In the genomic region with DNA sequence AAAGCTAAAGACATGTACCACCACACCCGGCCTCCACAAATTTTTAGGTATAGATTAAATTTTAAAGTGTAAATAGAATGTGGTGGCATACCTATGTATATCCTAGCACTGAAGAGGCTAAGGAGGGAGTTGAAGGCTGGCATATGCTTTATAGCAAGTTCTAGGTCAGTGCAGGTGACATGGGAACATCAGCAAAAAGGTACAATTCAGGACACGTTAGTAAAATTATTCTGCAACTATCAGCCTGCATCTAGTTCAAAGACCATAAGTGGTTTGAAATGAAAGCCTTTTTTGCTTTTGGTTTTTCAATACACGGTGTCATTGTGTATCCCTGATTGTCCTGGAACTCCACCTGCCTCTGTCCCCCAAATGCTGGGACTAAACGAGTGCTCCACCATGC, we compare ENCODE assay signal across 10 mouse cellular contexts. TPM values are rescaled to one million over a fixed set of nuclear protein-coding genes. Genes with fewer than 3 reads are reported as not detected.
DNase-seq lines count a peak whose midpoint lies in the region; ATAC-seq and TF ChIP-seq lines count a peak whose summit lies in the region.
"Had no signal": no experiment of that assay in that cellular context is flagged by ENCODE, and none has a peak within 500 bp of the region (broad histone marks: within the 10 kb centered on the region; RNA-seq: fewer than 3 reads in every experiment).

No protein-coding gene starts in this region.

- no peak overlapping the region for H3K9ac ChIP-seq in stomach, embryonic 14.5 days (replicated peaks; ENCODE audit: low read depth, low read length)
- no peak overlapping the region for H3K9ac ChIP-seq in stomach, postnatal 0 days (ENCODE audit: low read length)
- no peak overlapping the region; the same call in 1 of the 2 replicates for H3K9ac ChIP-seq in forebrain, embryonic 16.5 days (replicated peaks; ENCODE audit: low read depth, low read length)
- H3K9ac ChIP-seq in limb, embryonic 14.5 days (ENCODE audit: low read depth, low read length, severe bottlenecking), result no peak overlapping the region
- no peak overlapping the region for H3K9ac ChIP-seq in stomach, embryonic 15.5 days

- no peak for TF ChIP-seq EP300 in stomach, postnatal 0 days (optimal IDR thresholded peaks at IDR 0.05)

- no peak for DNase-seq in stomach, postnatal 0 days (ENCODE audit: low spot score)
- DNase-seq in limb, embryonic 14.5 days (ENCODE audit: low spot score), result no peak
- DNase-seq in left cerebral cortex, postnatal 14 days (ENCODE audit: low spot score in 2 of 2), result no peak
- no peak for DNase-seq in left cerebral cortex, postnatal 25 days (ENCODE audit: low spot score in 2 of 2)
- DNase-seq in embryo, embryonic 10 days (ENCODE audit: low spot score), result no peak
- DNase-seq: kidney, postnatal 14 days; lung, postnatal 14 days had no signal

- H3K27me3 ChIP-seq in stomach, embryonic 14.5 days (ENCODE audit: control insufficient read depth, insufficient read depth, low read length), result no peaks in the 10 kb centered on the region
- no peaks in the 10 kb centered on the region for H3K27me3 ChIP-seq in stomach, postnatal 0 days (ENCODE audit: control insufficient read depth, insufficient read depth, low read length)
- no peaks in the 10 kb centered on the region for H3K27me3 ChIP-seq in forebrain, embryonic 16.5 days (replicated peaks; ENCODE audit: control insufficient read depth, insufficient read depth, low read length)
- H3K27me3 ChIP-seq in limb, embryonic 14.5 days (ENCODE audit: control insufficient read depth, insufficient read depth, low read length), result no peaks in the 10 kb centered on the region
- H3K27me3 ChIP-seq in stomach, embryonic 15.5 days (replicated peaks), result no peaks in the 10 kb centered on the region

- H3K27ac ChIP-seq in stomach, embryonic 14.5 days (ENCODE audit: low read length), result peak overlapping the region; percentile 22; the same call in 1 of the 2 replicates
- no peak overlapping the region for H3K27ac ChIP-seq in stomach, postnatal 0 days (replicated peaks)
- peak overlapping the region; percentile 56; the same call in 1 of the 2 replicates for H3K27ac ChIP-seq in forebrain, embryonic 16.5 days (ENCODE audit: low read length)
- no peak overlapping the region; the same call in 1 of the 2 replicates for H3K27ac ChIP-seq in limb, embryonic 14.5 days (replicated peaks; ENCODE audit: low read depth, low read length)
- no peak overlapping the region for H3K27ac ChIP-seq in stomach, embryonic 15.5 days

- no peak for TF ChIP-seq POLR2A in limb, embryonic 14.5 days (IDR thresholded peaks at IDR 0.05; ENCODE audit: borderline replicate concordance, extremely low read depth, insufficient read depth, insufficient read length)

- H3K9me3 ChIP-seq in stomach, embryonic 14.5 days (ENCODE audit: control insufficient read depth, low read depth, low read length), result no peaks in the 10 kb centered on the region
- no peaks in the 10 kb centered on the region for H3K9me3 ChIP-seq in stomach, postnatal 0 days (ENCODE audit: control insufficient read depth, low read length)
- H3K9me3 ChIP-seq in forebrain, embryonic 16.5 days (ENCODE audit: control insufficient read depth, low read length), result no peaks in the 10 kb centered on the region
- no peaks in the 10 kb centered on the region for H3K9me3 ChIP-seq in limb, embryonic 14.5 days (ENCODE audit: control insufficient read depth, low read length)
- H3K9me3 ChIP-seq in stomach, embryonic 15.5 days, result no peaks in the 10 kb centered on the region

- peaks cover 33% of the 10 kb centered on the region for H3K36me3 ChIP-seq in stomach, embryonic 14.5 days (ENCODE audit: control insufficient read depth, insufficient read depth, low read length)
- peaks cover 4% of the 10 kb centered on the region for H3K36me3 ChIP-seq in stomach, postnatal 0 days (ENCODE audit: control insufficient read depth, insufficient read depth, low read length)
- H3K36me3 ChIP-seq in forebrain, embryonic 16.5 days (ENCODE audit: control insufficient read depth, insufficient read depth), result peaks cover 17% of the 10 kb centered on the region
- H3K36me3 ChIP-seq in limb, embryonic 14.5 days (ENCODE audit: control insufficient read depth, insufficient read depth, low read length), result peaks cover 34% of the 10 kb centered on the region
- peaks cover 21% of the 10 kb centered on the region for H3K36me3 ChIP-seq in stomach, embryonic 15.5 days

- intact Hi-C loops in left cerebral cortex, postnatal 14 days (cut with DNase I), result no loop called here
- intact Hi-C loops in left cerebral cortex, postnatal 25 days (cut with DNase I), result no loop called here

- ATAC-seq in stomach, embryonic 14.5 days (ENCODE audit: insufficient number of reproducible peaks, insufficient read depth, low FRiP score, low read depth), result no peak
- no peak for ATAC-seq in stomach, postnatal 0 days (ENCODE audit: low FRiP score, low TSS enrichment)
- ATAC-seq in forebrain, embryonic 16.5 days, result no peak
- no peak for ATAC-seq in limb, embryonic 14.5 days (ENCODE audit: low FRiP score, low read depth)
- ATAC-seq in stomach, embryonic 15.5 days (ENCODE audit: insufficient read depth, low FRiP score, low read depth), result no peak

- TF ChIP-seq CTCF in stomach, postnatal 0 days (IDR thresholded peaks at IDR 0.05; ENCODE audit: low read depth), result no peak

- 45% methylated on average over 4 of the region's 4 CpGs for WGBS in stomach, embryonic 14.5 days
- 43% methylated on average over 4 of the region's 4 CpGs for WGBS in stomach, postnatal 0 days
- WGBS in forebrain, embryonic 16.5 days, result 43% methylated on average over 4 of the region's 4 CpGs
- WGBS in limb, embryonic 14.5 days, result 59% methylated on average over 4 of the region's 4 CpGs
- 40% methylated on average over 4 of the region's 4 CpGs for WGBS in stomach, embryonic 15.5 days

- H3K4me3 ChIP-seq in stomach, embryonic 14.5 days (ENCODE audit: low read depth, low read length), result peak overlapping the region; percentile 86; the same call in 1 of the 2 replicates
- no peak overlapping the region for H3K4me3 ChIP-seq in stomach, postnatal 0 days (ENCODE audit: low read depth, low read length)
- H3K4me3 ChIP-seq in forebrain, embryonic 16.5 days (replicated peaks; ENCODE audit: low read length), result 0 out of 2 replicates have a peak overlapping the region, but pooled peaks have one; percentile 3
- no peak overlapping the region for H3K4me3 ChIP-seq in limb, embryonic 14.5 days (replicated peaks; ENCODE audit: low read length)
- H3K4me3 ChIP-seq in stomach, embryonic 15.5 days (replicated peaks), result no peak overlapping the region

- peak overlapping the region; percentile 72 for H3K4me2 ChIP-seq in stomach, embryonic 14.5 days (replicated peaks; ENCODE audit: low read depth, low read length)
- no peak overlapping the region for H3K4me2 ChIP-seq in stomach, postnatal 0 days (replicated peaks; ENCODE audit: low read depth)
- H3K4me2 ChIP-seq in forebrain, embryonic 16.5 days (ENCODE audit: low read length), result peak overlapping the region; percentile 72
- peak overlapping the region; percentile 76; the same call in 1 of the 2 replicates for H3K4me2 ChIP-seq in limb, embryonic 14.5 days (replicated peaks; ENCODE audit: low read depth, low read length, severe bottlenecking)
- H3K4me2 ChIP-seq in stomach, embryonic 15.5 days, result peak overlapping the region; percentile 79; the same call in 1 of the 2 replicates

- no peaks in the 10 kb centered on the region; the same call in 1 of the 2 replicates for H3K4me1 ChIP-seq in stomach, embryonic 14.5 days (ENCODE audit: control insufficient read depth, insufficient read depth, low read length)
- no peaks in the 10 kb centered on the region for H3K4me1 ChIP-seq in stomach, postnatal 0 days (replicated peaks; ENCODE audit: control insufficient read depth, insufficient read depth)
- H3K4me1 ChIP-seq in forebrain, embryonic 16.5 days (replicated peaks; ENCODE audit: control insufficient read depth, insufficient read depth, low read length), result peaks cover 20% of the 10 kb centered on the region
- peaks cover 4% of the 10 kb centered on the region; the same call in 1 of the 2 replicates for H3K4me1 ChIP-seq in limb, embryonic 14.5 days (ENCODE audit: control insufficient read depth, insufficient read depth, low read length)
- H3K4me1 ChIP-seq in stomach, embryonic 15.5 days, result 0 out of 2 replicates have a peak, but pooled peaks cover 3% of the 10 kb centered on the region

RNA-seq across cellular contexts. Expression of a gene that starts 1.3 kb away (rescaled TPM):
- 28.8 and 31.7 TPM in 2 replicates for polyA plus RNA-seq in stomach, embryonic 14.5 days (2014; fragmentation: Nextera tagmentation; extraction: Ambion mirVana)
- polyA plus RNA-seq in stomach, postnatal 0 days (2015; fragmentation: Nextera tagmentation; extraction: Ambion mirVana), result 8.5 and 8.8 TPM in 2 replicates
- 95.9 and 101 TPM in 2 replicates for polyA plus RNA-seq in forebrain, embryonic 16.5 days (2015; fragmentation: Nextera tagmentation; extraction: Ambion mirVana)
- polyA plus RNA-seq in limb, embryonic 14.5 days (2012; rRNA removed), result 9.6 and 12.3 TPM in 2 replicates
- polyA plus RNA-seq in limb, embryonic 14.5 days (2014; fragmentation: Nextera tagmentation; extraction: Ambion mirVana), result 21.9 and 25.1 TPM in 2 replicates
- polyA plus RNA-seq in stomach, embryonic 15.5 days (2015; fragmentation: Nextera tagmentation; extraction: Ambion mirVana), result 29.3 and 30.6 TPM in 2 replicates
- 100 to 1,000 TPM; 198 to 209 TPM for total RNA-seq in left cerebral cortex, postnatal 14 days (2021)
- 100 to 1,000 TPM; 233 to 239 TPM for total RNA-seq in left cerebral cortex, postnatal 25 days (2021)

RNA-seq across cellular contexts. Expression of a gene that starts 16.5 kb away (rescaled TPM):
- 55.6 and 66.5 TPM in 2 replicates for polyA plus RNA-seq in stomach, embryonic 14.5 days (2014; fragmentation: Nextera tagmentation; extraction: Ambion mirVana)
- polyA plus RNA-seq in stomach, postnatal 0 days (2015; fragmentation: Nextera tagmentation; extraction: Ambion mirVana), result 13.4 and 16.7 TPM in 2 replicates
- 73.0 and 78.6 TPM in 2 replicates for polyA plus RNA-seq in forebrain, embryonic 16.5 days (2015; fragmentation: Nextera tagmentation; extraction: Ambion mirVana)
- 56.9 and 58.2 TPM in 2 replicates for polyA plus RNA-seq in limb, embryonic 14.5 days (2012; rRNA removed)
- 50.6 and 56.4 TPM in 2 replicates for polyA plus RNA-seq in limb, embryonic 14.5 days (2014; fragmentation: Nextera tagmentation; extraction: Ambion mirVana)
- 47.7 and 49.4 TPM in 2 replicates for polyA plus RNA-seq in stomach, embryonic 15.5 days (2015; fragmentation: Nextera tagmentation; extraction: Ambion mirVana)
- 10 to 100 TPM; 12.0 to 14.2 TPM for total RNA-seq in left cerebral cortex, postnatal 14 days (2021)
- total RNA-seq in left cerebral cortex, postnatal 25 days (2021), result 10 to 100 TPM; 11.2 to 12.3 TPM

RNA-seq across cellular contexts. Expression of a gene that starts 17.1 kb away (rescaled TPM):
- polyA plus RNA-seq in stomach, embryonic 14.5 days (2014; fragmentation: Nextera tagmentation; extraction: Ambion mirVana), result 13.8 and 15.1 TPM in 2 replicates
- 1.0 and 1.2 TPM in 2 replicates for polyA plus RNA-seq in stomach, postnatal 0 days (2015; fragmentation: Nextera tagmentation; extraction: Ambion mirVana)
- polyA plus RNA-seq in forebrain, embryonic 16.5 days (2015; fragmentation: Nextera tagmentation; extraction: Ambion mirVana), result 3.5 and 3.8 TPM in 2 replicates
- 13.9 and 16.0 TPM in 2 replicates for polyA plus RNA-seq in limb, embryonic 14.5 days (2012; rRNA removed)
- 9.9 and 10.6 TPM in 2 replicates for polyA plus RNA-seq in limb, embryonic 14.5 days (2014; fragmentation: Nextera tagmentation; extraction: Ambion mirVana)
- polyA plus RNA-seq in stomach, embryonic 15.5 days (2015; fragmentation: Nextera tagmentation; extraction: Ambion mirVana), result 6.6 and 8.1 TPM in 2 replicates
- total RNA-seq in left cerebral cortex, postnatal 14 days (2021), result under 1 TPM; 0.53 to 0.75 TPM
- total RNA-seq in left cerebral cortex, postnatal 25 days (2021), result under 1 TPM; 0.32 to 0.34 TPM

RNA-seq across cellular contexts. Expression of a gene that starts 39.0 kb away (rescaled TPM):
- 17.9 and 20.1 TPM in 2 replicates for polyA plus RNA-seq in stomach, embryonic 14.5 days (2014; fragmentation: Nextera tagmentation; extraction: Ambion mirVana)
- polyA plus RNA-seq in stomach, postnatal 0 days (2015; fragmentation: Nextera tagmentation; extraction: Ambion mirVana), result 10.3 and 10.8 TPM in 2 replicates
- polyA plus RNA-seq in forebrain, embryonic 16.5 days (2015; fragmentation: Nextera tagmentation; extraction: Ambion mirVana), result 23.9 and 27.3 TPM in 2 replicates
- polyA plus RNA-seq in limb, embryonic 14.5 days (2012; rRNA removed), result 18.6 and 19.5 TPM in 2 replicates
- 20.3 and 21.5 TPM in 2 replicates for polyA plus RNA-seq in limb, embryonic 14.5 days (2014; fragmentation: Nextera tagmentation; extraction: Ambion mirVana)
- 17.2 TPM in 2 replicates for polyA plus RNA-seq in stomach, embryonic 15.5 days (2015; fragmentation: Nextera tagmentation; extraction: Ambion mirVana)
- 10 to 100 TPM; 14.6 to 15.0 TPM for total RNA-seq in left cerebral cortex, postnatal 14 days (2021)
- total RNA-seq in left cerebral cortex, postnatal 25 days (2021), result 10 to 100 TPM; 16.6 to 16.9 TPM

RNA-seq across cellular contexts. Expression of a gene that starts 51.7 kb away (rescaled TPM):
- polyA plus RNA-seq in stomach, embryonic 14.5 days (2014; fragmentation: Nextera tagmentation; extraction: Ambion mirVana), result 25.0 and 25.9 TPM in 2 replicates
- 51.2 and 54.8 TPM in 2 replicates for polyA plus RNA-seq in stomach, postnatal 0 days (2015; fragmentation: Nextera tagmentation; extraction: Ambion mirVana)
- polyA plus RNA-seq in forebrain, embryonic 16.5 days (2015; fragmentation: Nextera tagmentation; extraction: Ambion mirVana), result 195 and 209 TPM in 2 replicates
- polyA plus RNA-seq in limb, embryonic 14.5 days (2012; rRNA removed), result 8.1 and 8.8 TPM in 2 replicates
- 19.3 and 22.0 TPM in 2 replicates for polyA plus RNA-seq in limb, embryonic 14.5 days (2014; fragmentation: Nextera tagmentation; extraction: Ambion mirVana)
- 24.5 and 26.7 TPM in 2 replicates for polyA plus RNA-seq in stomach, embryonic 15.5 days (2015; fragmentation: Nextera tagmentation; extraction: Ambion mirVana)
- 10 to 100 TPM; 49.0 to 49.9 TPM for total RNA-seq in left cerebral cortex, postnatal 14 days (2021)
- total RNA-seq in left cerebral cortex, postnatal 25 days (2021), result 10 to 100 TPM; 41.3 to 46.1 TPM

Comparison
In these comparisons a context has a peak if more than half of its experiments do, and no peak if none do; other contexts are left out.
1. H3K27ac ChIP-seq: peak in stomach, embryonic 14.5 days (single experiment) and forebrain, embryonic 16.5 days (single experiment); none in stomach, postnatal 0 days (single experiment), limb, embryonic 14.5 days (single experiment) and stomach, embryonic 15.5 days (single experiment).
2. H3K4me3 ChIP-seq: peak in stomach, embryonic 14.5 days (single experiment) and forebrain, embryonic 16.5 days (single experiment); none in stomach, postnatal 0 days (single experiment), limb, embryonic 14.5 days (single experiment) and stomach, embryonic 15.5 days (single experiment).